Mouse (Mus musculus): ENCODE measurements around the gene H2-M10.6. TPM values are rescaled to one million over a fixed set of nuclear protein-coding genes. Genes with fewer than 3 reads are reported as not detected.
"Not testable (repeated sequence)": the region's sequence is repeated elsewhere in the genome, so short reads cannot be mapped to it uniquely, and the experiment has no call there.

The H2-M10.6 gene
- polyA plus RNA-seq, 1 experiment from 2014 or later: not detected

- not testable (repeated sequence) for ATAC-seq (ENCODE audit: low FRiP score, low TSS enrichment); H3K9me3 ChIP-seq (ENCODE audit: low read length)
- WGBS: 48% methylated on average over 4 of the region's 4 CpGs
Observed at GRCm38 (mm10) chr17:36799921-36800462, 12.0 kb upstream of the H2-M10.6 start.

GRCm38 (mm10) chr17:36824005-36824404 lies 12.0 kb downstream of the H2-M10.6 start:
- Histone ChIP-seq H3K27me3 (ENCODE audit: insufficient read depth, low read length) (no peaks in the 10 kb centered on the region), H3K4me1 (ENCODE audit: insufficient read depth, low read length) (no peaks in the 10 kb centered on the region), H3K9ac (replicated peaks; ENCODE audit: low read length) (no peak overlapping the region), H3K36me3 (ENCODE audit: insufficient read depth, low read length) (no peaks in the 10 kb centered on the region), H3K4me3 (ENCODE audit: low read length) (no peak overlapping the region), H3K4me2 (replicated peaks; ENCODE audit: low read depth, low read length) (no peak overlapping the region), H3K9me3 (ENCODE audit: low read length) (no peaks in the 10 kb centered on the region), H3K27ac (ENCODE audit: low read length) (no peak overlapping the region)
- ATAC-seq (ENCODE audit: low FRiP score, low TSS enrichment): peak; percentile 39; the same call in 1 of the 2 replicates

More at GRCm38 (mm10) chr17:36799921-36800462, 12.0 kb upstream of the H2-M10.6 start:
- not testable (repeated sequence) for H3K4me3 ChIP-seq (ENCODE audit: low read length); H3K27ac ChIP-seq (ENCODE audit: low read length); H3K4me1 ChIP-seq (ENCODE audit: insufficient read depth, low read length); H3K4me2 ChIP-seq (replicated peaks; ENCODE audit: low read depth, low read length); H3K36me3 ChIP-seq (ENCODE audit: insufficient read depth, low read length); H3K27me3 ChIP-seq (ENCODE audit: insufficient read depth, low read length); H3K9ac ChIP-seq (replicated peaks; ENCODE audit: low read length)

- Histone ChIP-seq H3K27ac (ENCODE audit: low read length) (no peak overlapping the region), H3K4me3 (ENCODE audit: low read length) (no peak overlapping the region), H3K27me3 (ENCODE audit: insufficient read depth, low read length) (no peaks in the 10 kb centered on the region), H3K9ac (replicated peaks; ENCODE audit: low read length) (no peak overlapping the region), H3K4me2 (replicated peaks; ENCODE audit: low read depth, low read length) (no peak overlapping the region), H3K9me3 (ENCODE audit: low read length) (no peaks in the 10 kb centered on the region), H3K36me3 (ENCODE audit: insufficient read depth, low read length) (no peaks in the 10 kb centered on the region), H3K4me1 (ENCODE audit: insufficient read depth, low read length) (no peaks in the 10 kb centered on the region)
- ATAC-seq (ENCODE audit: low FRiP score, low TSS enrichment): no peak
- WGBS: 26% methylated on average over 4 of the region's 4 CpGs
Observed at GRCm38 (mm10) chr17:36825525-36825924, 13.6 kb downstream of the H2-M10.6 start.

- H3K4me3 ChIP-seq (ENCODE audit: low read length); H3K4me2 ChIP-seq (replicated peaks; ENCODE audit: low read depth, low read length); H3K36me3 ChIP-seq (ENCODE audit: insufficient read depth, low read length); H3K9ac ChIP-seq (replicated peaks; ENCODE audit: low read length); H3K9me3 ChIP-seq (ENCODE audit: low read length); H3K27ac ChIP-seq (ENCODE audit: low read length); H3K4me1 ChIP-seq (ENCODE audit: insufficient read depth, low read length); H3K27me3 ChIP-seq (ENCODE audit: insufficient read depth, low read length): not testable (repeated sequence)
- 11% methylated on average over 5 of the region's 5 CpGs for WGBS
- peak; percentile 76; the same call in 1 of the 2 replicates for ATAC-seq (ENCODE audit: low FRiP score, low TSS enrichment)
Observed at GRCm38 (mm10) chr17:36826002-36826401, 14.0 kb downstream of the H2-M10.6 start.

GRCm38 (mm10) chr17:36828488-36828887 lies 16.5 kb downstream of the H2-M10.6 start:
- Histone ChIP-seq H3K4me3 (ENCODE audit: low read length) (no peak overlapping the region), H3K9me3 (ENCODE audit: low read length) (no peaks in the 10 kb centered on the region), H3K27me3 (ENCODE audit: insufficient read depth, low read length) (no peaks in the 10 kb centered on the region), H3K36me3 (ENCODE audit: insufficient read depth, low read length) (no peaks in the 10 kb centered on the region), H3K9ac (replicated peaks; ENCODE audit: low read length) (no peak overlapping the region), H3K4me2 (replicated peaks; ENCODE audit: low read depth, low read length) (no peak overlapping the region), H3K27ac (ENCODE audit: low read length) (no peak overlapping the region), H3K4me1 (ENCODE audit: insufficient read depth, low read length) (no peaks in the 10 kb centered on the region)
- no peak for ATAC-seq (ENCODE audit: low FRiP score, low TSS enrichment)
- WGBS: 88% methylated on average over 2 of the region's 2 CpGs

- Histone ChIP-seq H3K4me1 (ENCODE audit: insufficient read depth, low read length) (no peaks in the 10 kb centered on the region), H3K9me3 (ENCODE audit: low read length) (no peaks in the 10 kb centered on the region), H3K27ac (ENCODE audit: low read length) (no peak overlapping the region), H3K4me3 (ENCODE audit: low read length) (no peak overlapping the region), H3K27me3 (ENCODE audit: insufficient read depth, low read length) (no peaks in the 10 kb centered on the region), H3K4me2 (replicated peaks; ENCODE audit: low read depth, low read length) (no peak overlapping the region), H3K36me3 (ENCODE audit: insufficient read depth, low read length) (no peaks in the 10 kb centered on the region), H3K9ac (replicated peaks; ENCODE audit: low read length) (no peak overlapping the region)
- WGBS: 80% methylated on average over 3 of the region's 3 CpGs
- ATAC-seq (ENCODE audit: low FRiP score, low TSS enrichment): no peak
Observed at GRCm38 (mm10) chr17:36830470-36830869, 18.5 kb downstream of the H2-M10.6 start.

GRCm38 (mm10) chr17:36832694-36833093 lies 20.7 kb downstream of the H2-M10.6 start:
- Histone ChIP-seq H3K36me3 (ENCODE audit: insufficient read depth, low read length) (no peaks in the 10 kb centered on the region), H3K27ac (ENCODE audit: low read length) (no peak overlapping the region), H3K27me3 (ENCODE audit: insufficient read depth, low read length) (no peaks in the 10 kb centered on the region), H3K9ac (replicated peaks; ENCODE audit: low read length) (no peak overlapping the region), H3K4me1 (ENCODE audit: insufficient read depth, low read length) (peaks cover 9% of the 10 kb centered on the region; the same call in 1 of the 2 replicates), H3K4me2 (replicated peaks; ENCODE audit: low read depth, low read length) (no peak overlapping the region), H3K4me3 (ENCODE audit: low read length) (no peak overlapping the region), H3K9me3 (ENCODE audit: low read length) (no peaks in the 10 kb centered on the region)
- WGBS: 47% methylated on average over 4 of the region's 4 CpGs
- no peak for ATAC-seq (ENCODE audit: low FRiP score, low TSS enrichment)

- Histone ChIP-seq H3K36me3 (ENCODE audit: insufficient read depth, low read length) (no peaks in the 10 kb centered on the region), H3K4me2 (replicated peaks; ENCODE audit: low read depth, low read length) (peak overlapping the region; percentile 70), H3K9ac (replicated peaks; ENCODE audit: low read length) (peak overlapping the region; percentile 92), H3K27me3 (ENCODE audit: insufficient read depth, low read length) (no peaks in the 10 kb centered on the region), H3K4me3 (ENCODE audit: low read length) (peak overlapping the region; percentile 78), H3K27ac (ENCODE audit: low read length) (peak overlapping the region; percentile 96), H3K9me3 (ENCODE audit: low read length) (no peaks in the 10 kb centered on the region), H3K4me1 (ENCODE audit: insufficient read depth, low read length) (peaks cover 14% of the 10 kb centered on the region; the same call in 1 of the 2 replicates)
- 37% methylated on average over 12 of the region's 12 CpGs for WGBS
- ATAC-seq (ENCODE audit: low FRiP score, low TSS enrichment): peak; percentile 20; the same call in 1 of the 2 replicates
Observed at GRCm38 (mm10) chr17:36835591-36836426, 23.8 kb downstream of the H2-M10.6 start.

- Histone ChIP-seq H3K9ac (replicated peaks; ENCODE audit: low read length) (peak overlapping the region; percentile 92), H3K27ac (ENCODE audit: low read length) (peak overlapping the region; percentile 96), H3K4me1 (ENCODE audit: insufficient read depth, low read length) (peaks cover 14% of the 10 kb centered on the region; the same call in 1 of the 2 replicates), H3K36me3 (ENCODE audit: insufficient read depth, low read length) (no peaks in the 10 kb centered on the region), H3K4me3 (ENCODE audit: low read length) (peak overlapping the region; percentile 78), H3K4me2 (replicated peaks; ENCODE audit: low read depth, low read length) (peak overlapping the region; percentile 70), H3K9me3 (ENCODE audit: low read length) (no peaks in the 10 kb centered on the region), H3K27me3 (ENCODE audit: insufficient read depth, low read length) (no peaks in the 10 kb centered on the region)
- peak; percentile 14 for ATAC-seq (ENCODE audit: low FRiP score, low TSS enrichment)
- 19% methylated on average over 3 of the region's 3 CpGs for WGBS
Observed at GRCm38 (mm10) chr17:36836427-36836812, 24.4 kb downstream of the H2-M10.6 start.

All from kidney, embryonic 16.5 days (tissue).